Mouse (Mus musculus): ENCODE results near the gene Foxr2. TPM values are rescaled to one million over a fixed set of nuclear protein-coding genes. Genes with fewer than 3 reads are reported as not detected.

Foxr2 gene
- polyA plus RNA-seq (2012; rRNA removed), result 1.2 and 1.7 TPM in 2 replicates

DNA sequence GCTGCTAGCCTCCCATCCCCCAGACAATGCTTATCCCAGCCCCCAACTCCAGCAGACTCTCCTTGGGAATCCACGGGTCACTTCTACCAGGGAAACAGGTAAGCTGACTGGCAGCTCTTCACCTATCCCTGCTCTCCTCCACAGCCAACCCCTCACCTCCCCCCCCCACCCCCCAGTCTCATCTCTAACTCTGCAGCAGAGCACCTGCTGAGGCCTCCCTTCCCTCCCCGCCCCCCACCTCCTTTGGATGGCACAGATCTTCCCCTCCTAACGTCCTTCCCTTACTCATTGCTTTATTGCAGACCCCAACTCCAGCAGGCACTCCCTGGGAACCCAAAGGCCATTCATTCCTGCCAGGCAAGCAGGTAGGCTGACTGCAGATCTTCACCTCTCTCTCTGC lies at the start of gene Foxr2:
Gene Foxr2, plus strand, starts transcription at position 301 of the 400 bp plus-strand sequence.
- no peak for DNase-seq (ENCODE audit: extremely low spot score in 1 of 2, low spot score in 1 of 2)

DNA sequence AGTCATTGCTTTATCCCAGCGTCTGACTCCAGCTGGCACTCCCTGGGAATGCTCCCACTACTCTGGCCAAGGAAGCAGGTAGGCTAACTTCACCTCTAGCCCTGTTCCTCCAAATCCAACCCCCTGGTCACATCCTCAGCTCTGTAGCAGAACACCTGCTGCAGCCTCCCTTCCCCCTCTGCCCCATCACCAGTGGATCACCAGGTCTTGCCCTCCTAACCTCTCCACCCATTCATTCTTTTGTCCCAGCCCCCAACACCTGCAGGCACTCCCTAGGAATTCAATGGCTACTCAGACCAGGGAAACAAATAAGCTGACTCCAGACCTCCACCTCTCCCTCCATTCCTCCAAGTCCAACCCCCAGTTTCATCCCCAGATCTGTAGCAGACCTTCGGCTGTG lies 427 bp downstream of the Foxr2 start:
- DNase-seq (ENCODE audit: extremely low spot score in 1 of 2, low spot score in 1 of 2), result no peak

DNA sequence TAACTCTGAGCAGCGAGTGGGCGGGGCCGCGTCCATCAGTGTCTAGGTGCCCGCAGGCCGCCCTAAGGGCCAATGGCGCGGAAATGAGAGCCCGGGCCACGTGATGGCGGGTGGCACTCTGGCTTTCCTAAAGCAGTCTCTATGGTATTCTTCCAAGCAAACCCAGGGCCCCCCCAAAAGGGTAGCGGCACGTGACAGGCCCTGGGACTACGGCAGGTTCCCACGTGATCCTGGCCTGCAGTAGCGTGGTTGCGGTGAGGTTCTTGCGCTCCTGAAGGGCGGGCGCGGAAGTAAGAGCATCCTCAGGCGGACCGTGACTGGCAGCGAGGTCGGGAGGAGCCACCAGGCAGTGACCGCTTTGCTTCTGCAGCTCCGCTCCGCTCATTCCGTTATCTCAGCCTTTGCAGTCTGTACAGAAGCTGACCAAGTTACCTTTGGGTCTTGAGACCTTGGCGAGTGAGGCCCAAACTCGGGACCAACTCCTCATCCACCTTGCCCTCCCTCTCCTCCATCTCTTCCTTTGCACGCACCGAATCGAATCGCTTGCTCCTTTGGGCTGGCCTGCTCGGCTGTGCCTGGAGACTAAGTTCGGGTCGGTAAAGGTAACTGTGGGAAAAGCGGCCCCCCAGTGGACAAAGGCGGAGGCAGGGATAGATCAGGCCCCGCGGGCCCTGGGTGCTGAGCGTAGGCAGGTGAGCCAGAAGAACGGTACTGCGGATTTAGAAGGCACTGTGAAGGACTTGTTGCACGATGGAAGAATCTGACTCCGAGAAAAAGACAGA lies 21.3 kb downstream of the Foxr2 start, which contains the start of gene Rragb:
Gene Rragb, plus strand, starts transcription at position 248 of the 782 bp plus-strand sequence.
- peak; percentile 79 to 84 for DNase-seq (ENCODE audit: extremely low spot score in 1 of 2, low spot score in 1 of 2)

DNA sequence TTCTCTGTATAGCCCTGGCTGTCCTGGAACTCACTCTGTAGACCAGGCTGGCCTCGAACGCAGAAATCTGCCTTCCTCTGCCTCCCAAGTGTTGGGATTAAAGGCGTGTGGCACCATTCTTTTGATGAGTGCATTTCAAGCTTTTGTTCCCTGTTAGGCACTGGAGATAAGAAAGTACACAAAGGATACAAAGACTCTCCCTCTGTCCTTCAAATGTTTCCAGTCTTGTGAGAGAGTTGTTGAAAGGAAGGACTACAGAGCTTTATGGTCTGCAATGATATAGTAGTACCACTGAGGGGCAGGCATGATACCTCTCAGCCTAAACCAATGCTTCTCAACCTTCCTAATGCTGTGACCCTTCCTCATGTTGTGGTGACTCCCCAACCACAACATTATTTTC lies 24.1 kb downstream of the Foxr2 start:
- no peak for DNase-seq (ENCODE audit: extremely low spot score in 1 of 2, low spot score in 1 of 2)

DNA sequence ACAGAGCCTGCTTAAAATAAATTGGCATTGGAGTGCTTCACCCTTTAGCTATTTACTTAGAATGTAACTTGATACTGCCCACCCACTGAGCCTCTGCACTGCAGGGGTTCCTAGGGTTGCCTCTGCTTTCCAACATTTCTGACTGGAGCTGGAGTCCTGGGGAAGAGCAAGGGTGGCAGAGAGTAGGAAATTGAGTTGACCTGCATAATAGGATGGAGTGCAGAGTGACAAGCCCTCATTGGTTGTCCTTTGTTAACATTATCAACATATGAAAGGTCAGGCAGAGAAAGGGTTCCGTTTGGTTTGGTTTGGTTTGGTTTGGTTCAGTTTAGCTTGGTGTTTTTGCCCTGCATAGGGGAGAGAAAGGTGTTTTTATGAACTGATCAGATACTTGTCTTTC lies 33.2 kb downstream of the Foxr2 start:
- DNase-seq (ENCODE audit: extremely low spot score in 1 of 2, low spot score in 1 of 2), result no peak

DNA sequence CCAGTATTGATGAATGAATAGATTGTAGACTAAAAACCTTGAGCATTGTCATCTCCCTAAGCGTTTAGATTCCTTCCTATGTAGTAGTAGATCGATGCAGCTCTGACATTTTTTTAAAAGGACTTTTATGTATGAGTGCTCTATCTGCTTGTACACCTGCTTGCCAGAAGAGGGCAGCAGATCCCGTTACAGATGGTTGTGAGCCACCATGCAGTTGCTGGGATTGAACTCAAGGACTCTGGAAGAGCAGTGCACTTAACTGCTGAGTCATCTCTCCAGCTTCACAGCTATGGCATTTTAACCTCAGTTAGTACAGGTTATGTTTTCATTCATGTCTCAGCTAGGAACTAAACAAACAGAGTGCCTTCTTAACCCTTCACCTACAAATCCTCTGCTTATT lies 36.7 kb downstream of the Foxr2 start:
- peak in 1 of 2 experiments; percentile 22 for DNase-seq (ENCODE audit: extremely low spot score in 1 of 2, low spot score in 1 of 2)

DNA sequence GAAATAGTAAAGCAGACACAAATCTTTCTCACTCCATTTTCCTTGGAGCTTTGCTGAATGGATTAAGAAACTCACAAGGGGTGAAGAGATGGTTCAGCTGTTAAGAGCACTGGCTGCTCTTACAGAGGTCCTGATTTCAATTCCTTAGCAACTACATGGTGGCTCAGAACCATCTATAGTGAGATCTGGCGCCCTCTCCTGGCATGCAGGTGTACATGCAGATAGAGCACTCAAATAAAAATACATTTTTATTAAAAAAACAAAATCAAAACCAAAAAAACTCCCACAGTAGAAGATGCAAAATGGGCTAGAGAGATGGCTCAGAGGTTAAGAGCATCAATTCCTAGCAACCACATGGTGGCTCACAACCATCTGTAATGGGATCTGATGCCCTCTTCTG lies 56.2 kb downstream of the Foxr2 start:
- no peak for DNase-seq (ENCODE audit: extremely low spot score in 1 of 2, low spot score in 1 of 2)

DNA sequence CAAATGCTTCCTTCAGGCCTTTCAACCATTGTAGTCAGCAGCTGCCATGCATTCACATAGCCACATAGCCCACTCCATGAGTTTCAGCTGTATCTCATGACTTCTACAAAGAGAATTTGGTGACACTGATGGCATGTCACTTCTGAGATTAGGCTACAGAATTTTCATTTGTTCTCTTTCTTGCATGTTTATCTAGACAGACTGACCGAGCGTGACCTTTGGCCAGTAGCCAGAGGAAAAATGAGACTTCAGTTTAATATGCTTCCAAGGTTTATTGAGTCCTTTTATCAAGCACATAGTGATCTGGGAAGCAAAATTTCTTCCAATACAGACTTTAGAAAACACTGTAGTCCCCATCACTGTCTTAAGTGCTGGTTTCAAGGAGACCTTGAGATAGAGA lies 63.6 kb downstream of the Foxr2 start:
- DNase-seq (ENCODE audit: extremely low spot score in 1 of 2, low spot score in 1 of 2), result no peak

Other genes with a start within 250 kb of the Foxr2 start
- 1.1 and 1.7 TPM in 2 replicates for gene Usp51, start 112.3 kb upstream of the Foxr2 start, polyA plus RNA-seq (2012; rRNA removed)
- 51.4 and 60.0 TPM in 2 replicates for gene Mageh1, start 81.2 kb upstream of the Foxr2 start, polyA plus RNA-seq (2012; rRNA removed)
- 66.6 and 76.5 TPM in 2 replicates for gene Rragb, start 21.2 kb downstream of the Foxr2 start, polyA plus RNA-seq (2012; rRNA removed)
- 1.8 and 2.2 TPM in 2 replicates for gene Klf8, start 118.7 kb downstream of the Foxr2 start, polyA plus RNA-seq (2012; rRNA removed)

Measured in frontal cortex, adult 2 months (tissue).